Mouse (Mus musculus): Measurements from ENCODE around the gene Gpc6.

- TF ChIP-seq CTCF (IDR thresholded peaks at IDR 0.05; ENCODE audit: low read depth) (no peak), EP300 (optimal IDR thresholded peaks at IDR 0.05) (no peak)
These were observed 3.8 kb downstream of the Gpc6 start for GRCm38 (mm10) chr14:116928796-116929529.

All from stomach, postnatal 0 days (tissue).